Mouse (Mus musculus) MEL (cell line): ENCODE measurements around the gene Ccdc85c. TPM values are rescaled to one million over a fixed set of nuclear protein-coding genes. Genes with fewer than 3 reads are reported as not detected.

Experiments
- DNase-seq: peaks from one replicate; pipeline ENCODE4 v3.0.0; 2011; ENCODE audit warnings: low read depth, low spot score
- H3K27ac ChIP-seq: 2 replicates; pipeline ENCODE4 v1.5.1; 2012; ENCODE audit warnings: low read depth, mild to moderate bottlenecking, control low read depth, low read length, moderate library complexity; ENCODE audit not compliant: control insufficient read depth
- H3K27me3 ChIP-seq, 2 experiments: fragments of 150-350 bp in 1 of 2; sonication (generic) in 1 of 2; 2 replicates each; pipeline ENCODE4 v1.6.1; 2012; ENCODE audit warnings: low read length in 2 of 2, mild to moderate bottlenecking in 2 of 2, improper control_type of control experiment in 1 of 2, moderate library complexity in 1 of 2; ENCODE audit not compliant: insufficient read depth in 2 of 2, control insufficient read depth in 1 of 2
- H3K36me3 ChIP-seq, 2 experiments: 2 replicates each; pipeline ENCODE4 v1.6.1; 2012 to 2014; ENCODE audit warnings: low read length in 2 of 2, improper control_type of control experiment in 1 of 2, inconsistent platforms in 1 of 2, mild to moderate bottlenecking in 1 of 2; ENCODE audit not compliant: insufficient read depth in 2 of 2, control insufficient read depth in 1 of 2
- H3K4me1 ChIP-seq, 2 experiments: fragments of 150-350 bp in 1 of 2; sonication (generic) in 1 of 2; 2 replicates each; pipeline ENCODE4 v1.6.1; 2012; ENCODE audit warnings: low read length in 2 of 2, improper control_type of control experiment in 1 of 2, mild to moderate bottlenecking in 1 of 2; ENCODE audit not compliant: insufficient read depth in 2 of 2, control insufficient read depth in 1 of 2
- H3K4me3 ChIP-seq, 2 experiments: fragments of 150-350 bp in 1 of 2; sonication (generic) in 1 of 2; 2 replicates each; pipeline ENCODE4 v1.5.1; 2012; ENCODE audit warnings: low read depth in 2 of 2, low read length in 2 of 2, mild to moderate bottlenecking in 2 of 2, moderate library complexity in 2 of 2, control low read depth in 1 of 2, improper control_type of control experiment in 1 of 2; ENCODE audit not compliant: control insufficient read depth in 1 of 2, insufficient read depth in 1 of 2
- H3K79me2 ChIP-seq: 2 replicates; pipeline ENCODE4 v1.6.1; 2012; ENCODE audit warnings: mild to moderate bottlenecking, low read length, moderate library complexity; ENCODE audit not compliant: control insufficient read depth, poor library complexity, insufficient read depth
- H3K9ac ChIP-seq: 2 replicates; pipeline ENCODE4 v1.6.1; 2012; ENCODE audit warnings: low read depth, mild to moderate bottlenecking, control low read depth, low read length, moderate library complexity; ENCODE audit not compliant: control insufficient read depth, poor library complexity, severe bottlenecking
- H3K9me3 ChIP-seq: fragments of 150-350 bp; sonication (generic); replicated peaks from 2 replicates; pipeline ENCODE4 v1.6.1; 2012; ENCODE audit warnings: mild to moderate bottlenecking, low read length, improper control_type of control experiment, moderate library complexity; ENCODE audit not compliant: insufficient read depth
- BHLHE40 ChIP-seq: IDR thresholded peaks from 2 replicates; pipeline ENCODE4 v1.6.1; 2012; ENCODE audit warnings: low read depth, mild to moderate bottlenecking, inconsistent platforms, low read length, improper control_type of control experiment, borderline replicate concordance
- CHD1 ChIP-seq: IDR thresholded peaks from 2 replicates; pipeline ENCODE4 v1.6.1; 2012; ENCODE audit warnings: low read depth, mild to moderate bottlenecking, inconsistent platforms, low read length, improper control_type of control experiment
- CHD2 ChIP-seq: IDR thresholded peaks from 2 replicates; pipeline ENCODE4 v1.6.1; 2011; ENCODE audit warnings: low read length, improper control_type of control experiment
- EP300 ChIP-seq, 2 experiments: IDR thresholded peaks; 2 replicates each; pipeline ENCODE4 v1.6.1; 2011; ENCODE audit warnings: improper control_type of control experiment in 2 of 2, low read length in 2 of 2, low read depth in 1 of 2, mild to moderate bottlenecking in 1 of 2
- GATA1 ChIP-seq: IDR thresholded peaks from 2 replicates; pipeline ENCODE4 v1.6.1; 2011; ENCODE audit warnings: low read depth, low read length, improper control_type of control experiment
- HCFC1 ChIP-seq: IDR thresholded peaks from 2 replicates; pipeline ENCODE4 v1.6.1; 2012; ENCODE audit warnings: low read depth, mild to moderate bottlenecking, inconsistent platforms, low read length, improper control_type of control experiment, moderate library complexity
- MAX ChIP-seq: IDR thresholded peaks from 2 replicates; pipeline ENCODE4 v1.6.1; 2011; ENCODE audit warnings: low read length, improper control_type of control experiment
- MYB ChIP-seq: IDR thresholded peaks from 2 replicates; pipeline ENCODE4 v1.6.1; 2011; ENCODE audit warnings: mild to moderate bottlenecking, low read depth, low read length, improper control_type of control experiment
- NELFE ChIP-seq: IDR thresholded peaks from 2 replicates; pipeline ENCODE4 v1.6.1; 2011; ENCODE audit warnings: low read depth, low read length, improper control_type of control experiment
- NRF1 ChIP-seq: IDR thresholded peaks from 2 replicates; pipeline ENCODE4 v1.6.1; 2014; ENCODE audit warnings: low read depth, mild to moderate bottlenecking, inconsistent platforms, low read length, improper control_type of control experiment, moderate library complexity; ENCODE audit not compliant: poor library complexity, insufficient read depth, severe bottlenecking
- POLR2A ChIP-seq, 2 experiments: IDR thresholded peaks; 2 replicates each; pipeline ENCODE4 v1.6.1; 2011 to 2012; ENCODE audit warnings: low read length in 2 of 2, mild to moderate bottlenecking in 2 of 2, control low read depth in 1 of 2, improper control_type of control experiment in 1 of 2, low read depth in 1 of 2, moderate library complexity in 1 of 2; ENCODE audit not compliant: control insufficient read depth in 1 of 2, insufficient read depth in 1 of 2, poor library complexity in 1 of 2
- POLR2AphosphoS2 ChIP-seq: IDR thresholded peaks from 2 replicates; pipeline ENCODE4 v1.6.1; 2011; ENCODE audit warnings: low read length, improper control_type of control experiment
- POLR2AphosphoS5 ChIP-seq: IDR thresholded peaks from 2 replicates; pipeline ENCODE4 v1.6.1; 2012; ENCODE audit warnings: low read depth, borderline replicate concordance, mild to moderate bottlenecking, inconsistent platforms, low read length, moderate library complexity, mixed read lengths
- RAD21 ChIP-seq: IDR thresholded peaks from 2 replicates; pipeline ENCODE4 v1.6.1; 2011; ENCODE audit warnings: mild to moderate bottlenecking, low read depth, low read length, improper control_type of control experiment
- SIN3A ChIP-seq: IDR thresholded peaks from 2 replicates; pipeline ENCODE4 v1.6.1; 2012; ENCODE audit warnings: low read length, improper control_type of control experiment, inconsistent platforms
- TAL1 ChIP-seq: IDR thresholded peaks from 2 replicates; pipeline ENCODE4 v1.6.1; 2012; ENCODE audit warnings: mild to moderate bottlenecking, inconsistent platforms, low read length, moderate library complexity, mixed read lengths
- TBP ChIP-seq: IDR thresholded peaks from 2 replicates; pipeline ENCODE4 v1.8.0; 2011; ENCODE audit warnings: low read depth, low read length, improper control_type of control experiment
- TCF12 ChIP-seq: IDR thresholded peaks from 2 replicates; pipeline ENCODE4 v1.6.1; 2014; ENCODE audit warnings: low read depth, mild to moderate bottlenecking, inconsistent platforms, low read length, improper control_type of control experiment, moderate library complexity
- UBTF ChIP-seq: IDR thresholded peaks from 2 replicates; pipeline ENCODE4 v1.6.1; 2012; ENCODE audit warnings: low read depth, mild to moderate bottlenecking, inconsistent platforms, low read length, improper control_type of control experiment, moderate library complexity, borderline replicate concordance; ENCODE audit not compliant: insufficient read depth
- USF1 ChIP-seq: IDR thresholded peaks from 2 replicates; pipeline ENCODE4 v1.6.1; 2014; ENCODE audit warnings: low read depth, mild to moderate bottlenecking, inconsistent platforms, low read length, improper control_type of control experiment, moderate library complexity
- USF2 ChIP-seq, 2 experiments: IDR thresholded peaks; 2 replicates each; pipeline ENCODE4 v1.6.1; 2011 to 2012; ENCODE audit warnings: improper control_type of control experiment in 2 of 2, low read length in 2 of 2, borderline replicate concordance in 1 of 2, inconsistent platforms in 1 of 2, low read depth in 1 of 2, mild to moderate bottlenecking in 1 of 2; ENCODE audit not compliant: insufficient read depth in 1 of 2
- ZC3H11A ChIP-seq: IDR thresholded peaks from 2 replicates; pipeline ENCODE4 v1.6.1; 2012; ENCODE audit warnings: low read depth, mild to moderate bottlenecking, inconsistent platforms, low read length, improper control_type of control experiment
- ZKSCAN1 ChIP-seq: IDR thresholded peaks from 2 replicates; pipeline ENCODE4 v1.6.1; 2012; ENCODE audit warnings: low read depth, mild to moderate bottlenecking, inconsistent platforms, low read length, improper control_type of control experiment, moderate library complexity
- ZMIZ1 ChIP-seq: IDR thresholded peaks from 2 replicates; pipeline ENCODE4 v1.6.1; 2012; ENCODE audit warnings: low read depth, mild to moderate bottlenecking, inconsistent platforms, low read length, improper control_type of control experiment, moderate library complexity
- ZNF384 ChIP-seq: IDR thresholded peaks from 2 replicates; pipeline ENCODE4 v1.6.1; 2012; ENCODE audit warnings: low read depth, mild to moderate bottlenecking, inconsistent platforms, low read length, improper control_type of control experiment
- polyA plus RNA-seq, 2 experiments: library from polyadenylated mRNA; stranded (reverse) in 1 of 2; unstranded in 1 of 2; fragments of >175 nt in 1 of 2; fragments of >200 nt in 1 of 2; gene quantifications; 2 replicates each; pipeline versions ENCODE4 v1.2.1 to v1.2.4; 2012; ENCODE audit warnings: low replicate concordance in 2 of 2, low read depth in 1 of 2; ENCODE audit not compliant: insufficient read length in 2 of 2, insufficient read depth in 1 of 2, missing spikeins in 1 of 2
- total RNA-seq: library from RNA; depleted of rRNA; stranded (reverse); fragments of 300-350 nt; gene quantifications from 2 replicates; pipeline ENCODE4 v1.2.3, GENCODE M21; 2012

The Ccdc85c gene
- total and polyA plus RNA-seq, 3 experiments: 19.8 to 24.8 TPM; not detected in 1

GRCm38 (mm10) chr12:108200094-108200493 is 75.1 kb downstream of the Ccdc85c start:
- Histone ChIP-seq H3K4me3 (no peak overlapping the region), H3K9ac (no peak overlapping the region), H3K4me1 (no peaks in the 10 kb centered on the region), H3K27me3 (no peaks in the 10 kb centered on the region), H3K27ac (no peak overlapping the region), H3K36me3 (peaks cover 0 to 5% of the 10 kb centered on the region in 2 experiments; a peak in 1 of 4 replicates), H3K79me2 (no peaks in the 10 kb centered on the region), H3K9me3 (no peaks in the 10 kb centered on the region)
- TF ChIP-seq UBTF (no peak), RAD21 (no peak), USF1 (no peak), SIN3A (no peak), POLR2AphosphoS5 (no peak), NRF1 (no peak), POLR2A (IDR thresholded peaks at IDR 0.05; ENCODE audit: control insufficient read depth in 1 of 2, insufficient read depth in 1 of 2, low read depth in 1 of 2, low read length in 2 of 2, poor library complexity in 1 of 2) (no peak), ZMIZ1 (no peak), POLR2AphosphoS2 (no peak), GATA1 (no peak), TAL1 (no peak), HCFC1 (no peak), ZC3H11A (no peak), BHLHE40 (no peak), USF2 (IDR thresholded peaks at IDR 0.05; ENCODE audit: borderline replicate concordance in 1 of 2, insufficient read depth in 1 of 2, low read depth in 1 of 2, low read length in 2 of 2) (no peak), TBP (no peak), EP300 (IDR thresholded peaks at IDR 0.05; ENCODE audit: low read depth in 1 of 2, low read length in 2 of 2) (no peak)
- DNase-seq: no peak

GRCm38 (mm10) chr12:108198447-108198846 is 76.8 kb downstream of the Ccdc85c start:
- Histone ChIP-seq H3K9ac (no peak overlapping the region), H3K4me3 (no peak overlapping the region), H3K27ac (no peak overlapping the region), H3K79me2 (no peaks in the 10 kb centered on the region), H3K36me3 (peaks cover 0 to 10% of the 10 kb centered on the region in 2 experiments; a peak in 2 of 4 replicates), H3K4me1 (no peaks in the 10 kb centered on the region), H3K27me3 (no peaks in the 10 kb centered on the region), H3K9me3 (no peaks in the 10 kb centered on the region)
- no peak for DNase-seq
- TF ChIP-seq ZKSCAN1 (no peak), UBTF (no peak), POLR2A (IDR thresholded peaks at IDR 0.05; ENCODE audit: control insufficient read depth in 1 of 2, insufficient read depth in 1 of 2, low read depth in 1 of 2, low read length in 2 of 2, poor library complexity in 1 of 2) (no peak), MAX (no peak), BHLHE40 (no peak), RAD21 (no peak), MYB (no peak), GATA1 (no peak), USF1 (no peak), CHD1 (no peak), NELFE (no peak), ZNF384 (no peak), CHD2 (no peak), TCF12 (no peak), USF2 (IDR thresholded peaks at IDR 0.05; ENCODE audit: borderline replicate concordance in 1 of 2, insufficient read depth in 1 of 2, low read depth in 1 of 2, low read length in 2 of 2) (no peak)
